In genomic region chr7:76219797-76220469, GRCm38 (mm10) we compare ENCODE assay signal across 23 mouse cellular contexts. TPM values are rescaled to one million over a fixed set of nuclear protein-coding genes. Genes with fewer than 3 reads are reported as not detected.
A peak's percentile ranks its signal among the peaks of the same experiment; 100 is the strongest.
DNase-seq lines count a peak whose midpoint lies in the region; ATAC-seq and TF ChIP-seq lines count a peak whose summit lies in the region.
"Had no signal": no experiment of that assay in that cellular context is flagged by ENCODE, and none has a peak within 500 bp of the region (broad histone marks: within the 10 kb centered on the region; RNA-seq: fewer than 3 reads in every experiment).

No protein-coding gene starts in this region.

- no peak overlapping the region for H3K9ac ChIP-seq in embryonic facial prominence, embryonic 14.5 days (ENCODE audit: low read depth, low read length)
- H3K9ac ChIP-seq in kidney, embryonic 15.5 days = no peak overlapping the region
- H3K9ac ChIP-seq: embryonic facial prominence, embryonic 15.5 days; heart, embryonic 12.5 days; hindbrain, embryonic 15.5 days had no signal

- no peaks in the 10 kb centered on the region for H3K27me3 ChIP-seq in embryonic facial prominence, embryonic 14.5 days (replicated peaks; ENCODE audit: control insufficient read depth, insufficient read depth, low read length)
- H3K27me3 ChIP-seq in embryonic facial prominence, embryonic 10.5 days (replicated peaks; ENCODE audit: low read depth, poor library complexity, severe bottlenecking) = no peaks in the 10 kb centered on the region
- H3K27me3 ChIP-seq in kidney, embryonic 15.5 days = no peaks in the 10 kb centered on the region
- H3K27me3 ChIP-seq: embryonic facial prominence, embryonic 15.5 days; heart, embryonic 12.5 days; hindbrain, embryonic 15.5 days had no signal

- no peak for ATAC-seq in embryonic facial prominence, embryonic 14.5 days (ENCODE audit: low read depth)
- no peak for ATAC-seq in kidney, embryonic 15.5 days (replicated peaks; ENCODE audit: low FRiP score)
- ATAC-seq: CD4-positive, CD25-positive, alpha-beta regulatory T cell, adult 4 months; inflammation-experienced regulatory T-cells, adult 6 months; intestine, postnatal 0 days had no signal

- WGBS in embryonic facial prominence, embryonic 14.5 days = 76% methylated on average over 7 of the region's 7 CpGs
- WGBS in embryonic facial prominence, embryonic 10.5 days = 85% methylated on average over 7 of the region's 7 CpGs
- WGBS in kidney, embryonic 15.5 days = 77% methylated on average over 7 of the region's 7 CpGs

- intact Hi-C loops in gastrocnemius, adult 2 months (cut with DNase I) = loop anchor here (10.0 kb wide), 2 partner anchors 265 to 295 kb away; no protein-coding TSS in a partner anchor
- intact Hi-C loops in gastrocnemius, postnatal 36 days (cut with DNase I) = loop anchor here (5.0 kb wide), 1 partner anchor 122 kb away; no protein-coding TSS in a partner anchor

- H3K4me2 ChIP-seq in embryonic facial prominence, embryonic 14.5 days (ENCODE audit: low read depth, low read length) = no peak overlapping the region
- no peak overlapping the region for H3K4me2 ChIP-seq in kidney, embryonic 15.5 days
- H3K4me2 ChIP-seq: embryonic facial prominence, embryonic 15.5 days; heart, embryonic 12.5 days; hindbrain, embryonic 15.5 days had no signal

- H3K9me3 ChIP-seq in embryonic facial prominence, embryonic 14.5 days (ENCODE audit: control insufficient read depth, low read length) = no peaks in the 10 kb centered on the region
- H3K9me3 ChIP-seq in embryonic facial prominence, embryonic 10.5 days = no peaks in the 10 kb centered on the region
- H3K9me3 ChIP-seq in kidney, embryonic 15.5 days (replicated peaks) = no peaks in the 10 kb centered on the region
- H3K9me3 ChIP-seq: embryonic facial prominence, embryonic 15.5 days; heart, embryonic 12.5 days; hindbrain, embryonic 15.5 days had no signal

- no peaks in the 10 kb centered on the region for H3K4me1 ChIP-seq in embryonic facial prominence, embryonic 14.5 days (ENCODE audit: control insufficient read depth, insufficient read depth, low read length)
- peaks cover 5% of the 10 kb centered on the region; the same call in 1 of the 2 replicates for H3K4me1 ChIP-seq in embryonic facial prominence, embryonic 10.5 days
- H3K4me1 ChIP-seq in kidney, embryonic 15.5 days = no peaks in the 10 kb centered on the region
- H3K4me1 ChIP-seq: embryonic facial prominence, embryonic 15.5 days; hindbrain, embryonic 15.5 days had no signal

- H3K27ac ChIP-seq in embryonic facial prominence, embryonic 14.5 days (replicated peaks; ENCODE audit: low read depth, low read length) = no peak overlapping the region
- H3K27ac ChIP-seq in embryonic facial prominence, embryonic 10.5 days (replicated peaks) = no peak overlapping the region
- H3K27ac ChIP-seq in gastrocnemius, adult 2 months = peak overlapping the region; percentile 65; the same call in 1 of the 2 replicates
- no peak overlapping the region for H3K27ac ChIP-seq in kidney, embryonic 15.5 days
- H3K27ac ChIP-seq: embryonic facial prominence, embryonic 15.5 days; hindbrain, embryonic 15.5 days had no signal

- H3K4me3 ChIP-seq in embryonic facial prominence, embryonic 14.5 days (ENCODE audit: low read depth, low read length) = no peak overlapping the region
- H3K4me3 ChIP-seq in embryonic facial prominence, embryonic 10.5 days = no peak overlapping the region
- no peak overlapping the region for H3K4me3 ChIP-seq in gastrocnemius, adult 2 months
- H3K4me3 ChIP-seq in kidney, embryonic 15.5 days (replicated peaks) = no peak overlapping the region
- H3K4me3 ChIP-seq: embryonic facial prominence, embryonic 15.5 days; erythroblast, embryonic 14.5 days; heart, embryonic 12.5 days; hindbrain, embryonic 15.5 days had no signal

- peak; percentile 11 for DNase-seq in embryonic facial prominence, embryonic 14.5 days (ENCODE audit: low spot score)
- no peak for DNase-seq in embryonic facial prominence, embryonic 10.5 days (ENCODE audit: low spot score)
- no peak for DNase-seq in gastrocnemius, adult 2 months
- DNase-seq in gastrocnemius, postnatal 36 days = no peak
- DNase-seq in testis, postnatal 10 days (ENCODE audit: low spot score) = peak; percentile 14
- DNase-seq in testis, postnatal 14 days (ENCODE audit: low spot score) = no peak
- DNase-seq: adrenal gland, postnatal 10 days; B cell, adult 2 months; cerebellum, adult 18-20 months; cerebellum, adult 9-11 months; cerebellum, postnatal 36 days; gastrocnemius, postnatal 10 days; kidney, adult 8-10 months had no signal

- H3K36me3 ChIP-seq in embryonic facial prominence, embryonic 14.5 days (ENCODE audit: control insufficient read depth, insufficient read depth, low read length) = no peaks in the 10 kb centered on the region
- H3K36me3 ChIP-seq in embryonic facial prominence, embryonic 10.5 days (replicated peaks) = no peaks in the 10 kb centered on the region
- H3K36me3 ChIP-seq in kidney, embryonic 15.5 days = no peaks in the 10 kb centered on the region
- H3K36me3 ChIP-seq: embryonic facial prominence, embryonic 15.5 days; G1E; heart, embryonic 12.5 days; hindbrain, embryonic 15.5 days had no signal

- no peak for TF ChIP-seq CTCF in gastrocnemius, adult 2 months (IDR thresholded peaks at IDR 0.05)

RNA-seq across cellular contexts. Expression of gene Agbl1, which starts 9.8 kb away (rescaled TPM):
- 0.29 and 0.50 TPM in 2 replicates for polyA plus RNA-seq in embryonic facial prominence, embryonic 14.5 days (2014; fragmentation: Nextera tagmentation; extraction: Ambion mirVana)
- not detected in 2 replicates for polyA plus RNA-seq in embryonic facial prominence, embryonic 10.5 days (2016; fragmentation: Nextera tagmentation; extraction: Ambion mirVana)
- total RNA-seq in gastrocnemius, adult 2 months (2021) = 10 to 100 TPM; 11.6 to 38.5 TPM
- total RNA-seq in gastrocnemius, postnatal 36 days (2021) = 10 to 100 TPM; 11.4 to 20.0 TPM
- polyA plus RNA-seq in kidney, embryonic 15.5 days (2015; fragmentation: Nextera tagmentation; extraction: Ambion mirVana) = 0.09 and 0.12 TPM in 2 replicates
- total RNA-seq: G1E had no signal
- polyA plus RNA-seq: CD4-positive, CD25-positive, alpha-beta regulatory T cell, adult 4 months; erythroblast, embryonic 14.5 days; G1E; heart, embryonic 12.5 days; heart, embryonic 16.5 days; intestine, postnatal 0 days had no signal

Comparison
In these comparisons a context has a peak if more than half of its experiments do, and no peak if none do; other contexts are left out.
1. DNase-seq: peak in embryonic facial prominence, embryonic 14.5 days (single experiment) and testis, postnatal 10 days (single experiment); none in embryonic facial prominence, embryonic 10.5 days (single experiment), gastrocnemius, adult 2 months (single experiment), gastrocnemius, postnatal 36 days (0 of 2) and testis, postnatal 14 days (single experiment).